Mouse (Mus musculus): ENCODE measurements around the gene Gm13539. TPM values are rescaled to one million over a fixed set of nuclear protein-coding genes. Genes with fewer than 3 reads are reported as not detected.
A peak's percentile ranks its signal among the peaks of the same experiment; 100 is the strongest.
"Not testable (repeated sequence)": the region's sequence is repeated elsewhere in the genome, so short reads cannot be mapped to it uniquely, and the experiment has no call there.

Gene Gm13539
- polyA plus RNA-seq, 1 experiment from 2014 or later, result not detected

DNA sequence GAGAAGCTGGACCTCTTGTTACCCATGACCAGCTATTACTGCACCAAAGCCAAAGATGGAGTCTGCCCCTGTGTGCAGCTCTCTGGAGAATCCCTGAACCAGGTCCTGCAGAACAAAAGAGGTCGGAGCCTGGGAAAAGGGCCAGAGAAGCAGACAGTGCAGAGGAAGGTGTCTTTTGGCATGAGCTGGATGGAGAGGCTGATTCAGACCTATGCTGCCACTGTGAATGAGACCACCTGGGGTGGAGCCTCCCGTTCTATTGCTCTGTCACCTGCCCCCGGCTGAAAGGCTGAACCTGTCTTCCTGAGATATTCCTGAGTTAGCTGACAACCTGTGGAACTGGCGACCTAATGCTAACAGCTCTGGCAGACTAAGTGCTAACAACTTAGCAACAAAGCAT is 1.1 kb upstream of the Gm13539 start:
- no peak for DNase-seq (ENCODE audit: extremely low spot score, low spot score)
- WGBS, result 76% methylated on average over 4 of the region's 4 CpGs
- H3K27ac ChIP-seq, result no peak overlapping the region
- H3K36me3 ChIP-seq (replicated peaks), result no peaks in the 10 kb centered on the region
- H3K9me3 ChIP-seq, result no peaks in the 10 kb centered on the region
- H3K27me3 ChIP-seq (ENCODE audit: poor library complexity, severe bottlenecking), result no peaks in the 10 kb centered on the region
- peaks cover 2% of the 10 kb centered on the region; the same call in 1 of the 2 replicates for H3K4me1 ChIP-seq
- no peak overlapping the region for H3K4me3 ChIP-seq

DNA sequence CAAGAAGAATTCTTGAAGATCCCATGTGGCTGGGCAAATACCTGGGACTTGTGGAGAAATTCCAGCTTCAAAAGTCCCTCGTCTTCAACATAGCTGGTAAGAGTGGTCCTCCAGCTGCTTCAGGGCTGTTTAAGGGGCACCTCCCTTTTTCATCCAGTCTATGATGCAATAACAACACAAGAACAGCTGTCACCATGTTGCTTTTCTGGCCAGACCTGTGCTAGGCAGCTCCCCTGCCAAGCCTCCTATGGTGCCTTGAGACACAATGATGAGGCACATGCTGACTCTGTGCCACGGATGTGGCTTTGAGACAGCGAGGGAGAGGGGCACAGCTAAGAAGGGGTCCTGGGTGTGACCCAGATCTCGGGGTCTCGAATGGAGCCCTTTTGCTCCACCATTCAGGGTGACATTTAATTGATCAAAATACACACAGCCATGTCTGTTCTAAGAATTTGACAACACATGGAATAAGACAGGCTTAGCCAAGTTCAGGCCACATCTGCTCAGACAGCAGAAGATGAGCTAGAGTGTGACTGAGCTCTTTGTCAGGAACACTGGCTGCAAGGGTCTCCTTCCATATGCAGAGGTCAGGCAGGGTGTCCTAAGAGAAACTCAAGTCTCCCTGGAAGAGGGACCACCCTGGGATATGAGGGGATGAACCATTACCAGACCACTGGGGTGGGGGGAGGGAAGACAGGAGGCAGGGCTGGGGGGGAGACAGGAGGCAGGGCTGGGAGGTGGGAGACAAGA is 3.7 kb downstream of the Gm13539 start:
- Histone ChIP-seq H3K4me1 (peaks cover 9% of the 10 kb centered on the region), H3K27me3 (ENCODE audit: poor library complexity, severe bottlenecking) (no peaks in the 10 kb centered on the region), H3K36me3 (replicated peaks) (no peaks in the 10 kb centered on the region), H3K27ac (no peak overlapping the region), H3K9me3 (no peaks in the 10 kb centered on the region), H3K4me3 (no peak overlapping the region)
- WGBS, result 74% methylated on average over 5 of the region's 5 CpGs
- DNase-seq (ENCODE audit: extremely low spot score, low spot score), result no peak

DNA sequence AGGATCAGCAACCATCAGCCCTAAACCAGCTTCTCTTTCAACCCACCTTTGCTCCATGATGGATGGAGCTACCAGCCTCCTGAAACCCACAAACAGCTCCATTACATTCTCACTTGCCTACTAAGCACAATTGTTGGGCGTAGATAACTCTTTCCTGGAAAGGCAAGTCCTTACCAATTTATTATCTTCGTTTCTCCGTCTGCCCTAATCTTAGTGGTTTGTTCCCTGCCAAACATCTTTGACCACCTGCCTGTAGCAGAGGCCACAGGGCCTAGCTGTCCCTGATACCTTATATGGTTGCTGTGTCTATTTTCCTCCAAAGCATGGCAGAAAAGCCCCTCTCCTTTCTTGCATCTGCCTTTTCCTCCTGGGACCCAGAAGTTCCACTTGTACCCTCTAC is 7.0 kb downstream of the Gm13539 start:
- Histone ChIP-seq H3K4me3 (no peak overlapping the region), H3K27ac (no peak overlapping the region), H3K27me3 (ENCODE audit: poor library complexity, severe bottlenecking) (no peaks in the 10 kb centered on the region), H3K9me3 (no peaks in the 10 kb centered on the region), H3K4me1 (peaks cover 9% of the 10 kb centered on the region), H3K36me3 (replicated peaks) (no peaks in the 10 kb centered on the region)
- no peak for DNase-seq (ENCODE audit: extremely low spot score, low spot score)
- WGBS, result 87% methylated on average over 3 of the region's 3 CpGs

DNA sequence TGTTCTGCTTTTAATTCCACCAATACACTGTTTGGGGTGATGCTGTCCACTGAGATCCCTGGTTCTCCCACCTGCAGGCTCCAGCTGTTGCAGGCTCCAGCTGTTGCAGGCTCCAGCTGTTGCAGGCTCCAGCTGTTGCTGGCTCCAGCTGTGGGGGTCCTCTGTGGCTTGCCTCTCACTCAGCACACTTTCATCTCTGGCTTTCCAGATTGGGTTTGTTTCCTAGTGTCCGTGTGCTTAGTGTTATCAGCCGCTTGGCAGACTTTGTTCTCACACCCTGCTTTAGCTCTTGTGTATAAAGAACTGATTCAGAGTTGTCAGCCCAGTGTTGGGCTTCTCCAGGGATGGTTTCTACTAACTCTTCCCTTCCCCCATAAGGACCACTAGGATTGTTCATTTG is 15.6 kb downstream of the Gm13539 start:
- no peaks in the 10 kb centered on the region for H3K27me3 ChIP-seq (ENCODE audit: poor library complexity, severe bottlenecking)
- 51% methylated on average over 2 of the region's 2 CpGs for WGBS
- no peak overlapping the region for H3K4me3 ChIP-seq
- H3K4me1 ChIP-seq, result peaks cover 8% of the 10 kb centered on the region
- no peak for DNase-seq (ENCODE audit: extremely low spot score, low spot score)
- no peaks in the 10 kb centered on the region for H3K36me3 ChIP-seq (replicated peaks)
- no peak overlapping the region for H3K27ac ChIP-seq
- no peaks in the 10 kb centered on the region for H3K9me3 ChIP-seq

DNA sequence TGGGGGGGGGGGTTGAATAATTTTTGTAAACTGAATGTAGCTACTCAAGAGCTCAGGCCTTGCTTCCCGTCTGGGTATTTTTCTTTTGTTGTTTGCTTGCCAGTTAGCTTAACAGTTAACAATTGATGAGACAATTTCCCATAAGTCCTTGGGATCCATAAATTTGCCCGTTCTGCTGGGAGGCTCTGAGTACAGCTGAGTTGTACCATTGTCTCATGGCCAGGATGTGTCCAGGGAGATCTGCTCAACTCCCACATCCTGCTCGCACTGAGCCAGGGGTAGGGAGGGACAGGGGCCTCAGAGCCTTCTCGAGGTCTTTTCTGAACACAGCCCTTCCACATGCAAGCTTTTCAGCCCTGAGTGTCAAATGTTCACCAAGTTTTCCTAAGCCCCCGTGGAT is 16.0 kb downstream of the Gm13539 start:
- Histone ChIP-seq H3K27ac (no peak overlapping the region), H3K36me3 (replicated peaks) (no peaks in the 10 kb centered on the region), H3K4me1 (peaks cover 8% of the 10 kb centered on the region), H3K9me3 (no peaks in the 10 kb centered on the region), H3K27me3 (ENCODE audit: poor library complexity, severe bottlenecking) (no peaks in the 10 kb centered on the region), H3K4me3 (no peak overlapping the region)
- WGBS, result 65% methylated on average over 5 of the region's 5 CpGs
- no peak for DNase-seq (ENCODE audit: extremely low spot score, low spot score)

DNA sequence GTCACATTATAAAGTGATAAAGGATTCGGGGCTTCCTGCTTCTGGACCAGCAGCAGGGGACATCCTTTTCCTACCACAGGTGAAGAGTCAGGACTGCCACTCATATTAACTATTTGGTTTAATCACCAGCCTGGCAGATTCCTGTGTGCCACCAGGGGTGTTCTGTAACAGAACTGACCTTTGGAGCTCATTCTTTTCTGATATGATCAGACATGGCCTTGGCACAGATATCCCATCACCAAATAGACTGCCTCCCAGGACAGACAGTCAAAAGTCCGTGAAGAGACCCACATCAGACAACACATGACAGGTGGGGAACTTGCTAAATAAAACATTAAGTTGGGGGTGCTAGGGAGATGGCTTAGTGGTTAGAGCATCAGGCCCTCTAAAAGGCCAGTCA is 29.7 kb downstream of the Gm13539 start:
- DNase-seq (ENCODE audit: extremely low spot score, low spot score), result no peak
- 77% methylated on average over 2 of the region's 2 CpGs for WGBS

DNA sequence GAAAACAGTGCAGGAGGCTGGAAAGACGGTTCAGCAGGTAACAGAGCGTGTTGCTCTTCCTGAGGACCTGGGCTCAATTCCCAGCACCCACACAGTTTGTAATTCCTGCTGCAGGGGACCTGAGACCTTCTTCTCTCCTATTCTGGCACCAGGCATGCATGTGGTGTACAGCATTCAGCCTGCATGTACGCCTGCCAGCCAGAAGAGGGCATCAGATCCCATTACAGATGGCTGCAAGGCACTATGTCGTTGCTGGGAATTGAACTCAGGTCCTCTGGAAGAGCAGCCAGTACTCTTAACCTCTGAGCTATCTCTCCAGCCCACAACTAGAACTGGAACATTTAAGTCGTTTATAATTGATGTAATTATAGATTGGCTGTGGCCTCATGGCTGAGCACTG is 31.3 kb downstream of the Gm13539 start:
- no peaks in the 10 kb centered on the region for H3K4me1 ChIP-seq
- H3K36me3 ChIP-seq (replicated peaks), result no peaks in the 10 kb centered on the region
- no peaks in the 10 kb centered on the region for H3K27me3 ChIP-seq (ENCODE audit: poor library complexity, severe bottlenecking)
- no peak for DNase-seq (ENCODE audit: extremely low spot score, low spot score)
- 79% methylated on average over 5 of the region's 5 CpGs for WGBS
- H3K4me3 ChIP-seq, result no peak overlapping the region
- H3K27ac ChIP-seq, result no peak overlapping the region
- no peaks in the 10 kb centered on the region for H3K9me3 ChIP-seq

More for the DNA sequence above, 29.7 kb downstream of the Gm13539 start:
- Histone ChIP-seq H3K36me3 (replicated peaks) (no peaks in the 10 kb centered on the region), H3K27ac (no peak overlapping the region), H3K27me3 (ENCODE audit: poor library complexity, severe bottlenecking) (no peaks in the 10 kb centered on the region), H3K4me3 (no peak overlapping the region), H3K4me1 (no peaks in the 10 kb centered on the region), H3K9me3 (no peaks in the 10 kb centered on the region)

DNA sequence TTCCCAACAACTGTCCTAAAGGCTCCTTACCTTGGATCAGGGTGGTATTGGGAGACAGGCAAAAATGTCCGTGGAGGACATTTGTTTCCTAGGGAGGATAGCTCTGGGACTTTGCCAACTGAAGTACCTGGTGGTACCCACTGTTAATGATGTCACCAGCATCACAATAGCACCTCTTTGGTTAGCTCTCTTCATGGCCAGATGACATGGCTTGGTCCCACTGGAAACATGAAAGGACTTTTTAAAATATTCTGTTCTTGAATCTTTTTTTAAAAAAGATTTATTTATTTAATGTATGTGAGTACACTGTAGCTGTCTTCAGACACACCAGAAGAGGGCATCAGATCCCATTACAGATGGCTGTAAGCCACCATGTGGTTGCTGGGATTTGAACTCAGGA is 33.7 kb downstream of the Gm13539 start, which contains the start of gene Glt6d1:
Gene Glt6d1, minus strand, starts transcription at position 101 of the 400 bp plus-strand sequence.
- not testable (repeated sequence) for H3K4me3 ChIP-seq; H3K9me3 ChIP-seq; H3K4me1 ChIP-seq; DNase-seq (ENCODE audit: extremely low spot score, low spot score); H3K27me3 ChIP-seq (ENCODE audit: poor library complexity, severe bottlenecking); H3K27ac ChIP-seq; H3K36me3 ChIP-seq (replicated peaks)
- WGBS, result 80% methylated on average over 1 of the region's 1 CpGs

DNA sequence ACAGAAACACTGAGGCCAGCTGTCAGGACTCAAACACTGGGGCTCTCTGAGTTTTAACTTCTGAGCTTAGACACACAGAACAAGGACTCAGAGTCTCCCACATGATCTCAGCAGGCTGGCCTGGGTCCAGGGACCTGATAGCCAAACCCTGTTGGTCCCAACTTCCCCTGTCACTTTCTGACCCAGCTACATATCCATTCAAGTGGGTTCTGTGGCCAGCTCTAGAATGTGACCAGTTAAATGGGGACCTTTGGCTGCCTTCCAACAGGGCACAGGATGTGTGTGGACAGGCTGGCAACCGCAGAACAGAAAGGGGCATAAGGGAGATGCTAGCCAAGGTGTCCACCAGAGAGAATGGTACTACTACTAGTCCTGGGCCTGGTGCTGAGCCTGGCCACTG is 40.7 kb downstream of the Gm13539 start, which contains the start of gene Lcn9:
Gene Lcn9, plus strand, starts transcription at position 348 of the 400 bp plus-strand sequence.
- 88% methylated on average over 1 of the region's 1 CpGs for WGBS
- H3K27ac ChIP-seq, result no peak within 1 kb of the TSS
- no peaks in the 10 kb centered on the region for H3K36me3 ChIP-seq (replicated peaks)
- no peak within 1 kb of the TSS for H3K4me3 ChIP-seq
- H3K9me3 ChIP-seq, result no peaks in the 10 kb centered on the region
- no peaks in the 10 kb centered on the region for H3K4me1 ChIP-seq
- H3K27me3 ChIP-seq (ENCODE audit: poor library complexity, severe bottlenecking), result no peaks in the 10 kb centered on the region
- DNase-seq (ENCODE audit: extremely low spot score, low spot score), result no peak

DNA sequence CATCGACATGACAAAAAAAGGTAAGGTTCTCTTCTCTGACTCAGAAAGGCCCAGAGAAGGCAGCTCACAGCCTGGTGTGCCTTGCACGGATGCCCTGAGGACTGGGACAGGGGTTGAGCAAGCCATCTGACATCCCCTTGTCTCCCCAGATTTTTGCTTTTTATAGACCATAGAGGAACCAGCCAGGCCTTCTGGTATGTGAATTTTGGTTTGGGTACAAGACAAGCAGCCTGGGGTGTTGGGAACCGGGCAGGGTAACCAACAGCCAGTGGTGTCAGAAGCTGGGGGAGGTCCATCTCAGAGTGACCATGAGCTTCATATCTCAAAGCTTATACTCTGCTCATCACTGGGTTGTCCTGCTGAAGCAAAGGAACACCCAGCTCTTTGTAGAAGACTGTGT is 42.7 kb downstream of the Gm13539 start:
- no peaks in the 10 kb centered on the region for H3K36me3 ChIP-seq (replicated peaks)
- WGBS, result 93% methylated on average over 3 of the region's 3 CpGs

DNA sequence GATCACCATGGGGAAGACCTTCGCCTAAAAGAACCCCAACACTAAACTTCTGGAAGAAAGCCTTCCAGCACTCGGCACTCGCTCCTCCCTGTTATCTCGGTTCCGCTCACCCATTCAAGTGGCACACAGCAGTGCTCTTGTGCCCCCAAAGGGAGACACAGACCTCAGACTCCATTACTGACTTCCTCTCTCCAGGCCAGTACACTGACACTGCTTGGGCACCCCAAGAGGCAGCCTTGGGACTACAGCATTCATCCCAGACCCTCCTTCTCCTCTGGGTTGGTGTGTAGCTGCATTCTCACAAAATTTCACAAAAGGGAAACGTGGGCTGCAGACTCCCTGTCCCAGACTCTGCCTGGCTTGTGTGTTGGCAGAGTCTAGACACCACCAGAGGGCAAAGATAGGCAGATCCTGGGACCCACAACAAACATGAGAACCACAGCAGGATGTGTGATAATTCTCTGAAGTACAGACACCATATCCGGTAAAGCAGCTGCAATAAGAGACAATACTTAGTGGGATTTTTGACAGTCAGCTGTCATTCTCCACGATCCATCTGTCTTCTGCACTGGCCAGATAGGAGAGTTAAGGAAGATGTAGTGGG is 46.4 kb downstream of the Gm13539 start:
- Histone ChIP-seq H3K4me1 (no peaks in the 10 kb centered on the region), H3K27ac (no peak overlapping the region), H3K9me3 (no peaks in the 10 kb centered on the region), H3K4me3 (no peak overlapping the region), H3K36me3 (replicated peaks) (no peaks in the 10 kb centered on the region), H3K27me3 (ENCODE audit: poor library complexity, severe bottlenecking) (no peaks in the 10 kb centered on the region)
- WGBS, result 82% methylated on average over 8 of the region's 8 CpGs
- DNase-seq (ENCODE audit: extremely low spot score, low spot score), result no peak

More for the DNA sequence above, 42.7 kb downstream of the Gm13539 start:
- Histone ChIP-seq H3K4me1 (no peaks in the 10 kb centered on the region), H3K4me3 (no peak overlapping the region), H3K27me3 (ENCODE audit: poor library complexity, severe bottlenecking) (no peaks in the 10 kb centered on the region), H3K9me3 (no peaks in the 10 kb centered on the region), H3K27ac (no peak overlapping the region)
- no peak for DNase-seq (ENCODE audit: extremely low spot score, low spot score)

DNA sequence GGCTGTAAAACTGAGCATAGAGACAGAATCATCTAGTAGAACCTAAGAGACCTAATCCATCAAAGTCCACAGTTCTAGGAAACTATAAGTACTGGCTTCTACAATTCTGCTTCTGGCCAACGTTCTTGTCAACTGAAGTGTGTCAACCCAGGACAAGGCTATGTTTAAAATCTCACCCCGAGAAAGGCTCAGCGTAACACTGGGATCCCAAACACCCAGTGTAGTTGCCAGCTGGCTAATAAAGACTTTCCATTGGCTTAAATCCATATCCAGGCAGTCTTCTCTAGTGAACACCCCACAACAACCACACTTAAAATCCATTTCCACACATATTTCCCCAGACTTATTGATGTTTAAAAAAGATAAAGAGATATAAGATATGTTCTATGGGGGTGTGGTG is 48.7 kb downstream of the Gm13539 start:
- Histone ChIP-seq H3K36me3 (replicated peaks) (no peaks in the 10 kb centered on the region), H3K27me3 (ENCODE audit: poor library complexity, severe bottlenecking) (no peaks in the 10 kb centered on the region), H3K9me3 (no peaks in the 10 kb centered on the region), H3K27ac (no peak overlapping the region), H3K4me1 (no peaks in the 10 kb centered on the region), H3K4me3 (no peak overlapping the region)
- DNase-seq (ENCODE audit: extremely low spot score, low spot score), result no peak
- 92% methylated on average over 3 of the region's 3 CpGs for WGBS

DNA sequence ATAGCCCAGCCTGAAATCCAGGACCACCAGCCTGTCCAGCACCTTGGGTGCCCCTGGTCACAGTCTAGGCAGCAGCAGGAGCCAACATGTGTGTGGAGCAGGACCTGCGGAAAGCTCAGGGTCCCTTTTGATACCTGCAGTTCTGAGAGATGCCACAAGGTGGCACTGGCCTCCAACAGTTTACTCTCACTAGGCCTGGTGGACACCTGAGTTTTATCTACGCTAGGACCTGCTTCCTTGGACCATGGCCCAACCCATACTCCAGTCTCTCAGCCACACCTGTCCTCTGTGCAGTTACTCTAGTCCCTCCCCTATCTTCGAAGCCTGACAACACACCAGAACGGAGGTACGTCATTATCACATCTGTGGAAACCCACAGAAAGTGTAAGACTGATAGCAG is 54.2 kb downstream of the Gm13539 start:
- Histone ChIP-seq H3K27me3 (ENCODE audit: poor library complexity, severe bottlenecking) (no peaks in the 10 kb centered on the region), H3K4me1 (peaks cover 7% of the 10 kb centered on the region), H3K36me3 (replicated peaks) (no peaks in the 10 kb centered on the region), H3K4me3 (no peak overlapping the region), H3K27ac (no peak overlapping the region), H3K9me3 (no peaks in the 10 kb centered on the region)
- peak; percentile 69 for DNase-seq (ENCODE audit: extremely low spot score, low spot score)
- WGBS, result 51% methylated on average over 5 of the region's 5 CpGs

Measured in forebrain, embryonic 10.5 days (tissue).